Mouse (Mus musculus): ENCODE measurements around the gene Wnt10b.

DNA sequence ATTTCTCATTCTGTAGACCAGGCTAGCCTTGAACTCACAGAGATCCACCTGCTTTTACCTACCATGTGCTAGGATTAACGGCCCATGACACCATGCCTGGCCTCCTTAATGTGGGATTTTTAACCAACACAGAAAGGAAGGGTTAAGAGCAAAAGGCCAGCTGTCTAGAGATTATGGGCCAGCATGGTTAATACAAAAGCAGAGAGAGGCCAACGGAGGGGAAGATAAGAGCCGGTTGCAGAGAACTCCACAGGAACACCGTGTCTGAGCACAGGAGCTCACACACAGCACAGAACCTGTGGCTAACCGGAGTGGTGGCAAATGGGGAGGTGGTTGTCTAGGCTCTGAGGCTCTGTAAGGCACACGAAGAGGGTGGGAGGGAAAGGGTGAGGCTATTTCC lies 44.6 kb downstream of the Wnt10b start:
- no peak for TF ChIP-seq POU5F1 (IDR thresholded peaks at IDR 0.05; ENCODE audit: borderline replicate concordance, low read length)
- TF ChIP-seq CTCF (conservative IDR thresholded peaks at IDR 0.05; ENCODE audit: low read length) = no peak
- no peak for TF ChIP-seq NANOG (IDR thresholded peaks at IDR 0.05; ENCODE audit: borderline replicate concordance, low read length)
